Mouse (Mus musculus): ENCODE data around the gene Cldn34c2. TPM values are rescaled to one million over a fixed set of nuclear protein-coding genes. Genes with fewer than 3 reads are reported as not detected.
A peak's percentile ranks its signal among the peaks of the same experiment; 100 is the strongest.
"Not testable (repeated sequence)": the region's sequence is repeated elsewhere in the genome, so short reads cannot be mapped to it uniquely, and the experiment has no call there.

Gene Cldn34c2
- not detected in 2 replicates for polyA plus RNA-seq (2012; rRNA removed)
- polyA plus RNA-seq (2014; fragmentation: Nextera tagmentation; extraction: Ambion mirVana), result not detected in 2 replicates

DNA sequence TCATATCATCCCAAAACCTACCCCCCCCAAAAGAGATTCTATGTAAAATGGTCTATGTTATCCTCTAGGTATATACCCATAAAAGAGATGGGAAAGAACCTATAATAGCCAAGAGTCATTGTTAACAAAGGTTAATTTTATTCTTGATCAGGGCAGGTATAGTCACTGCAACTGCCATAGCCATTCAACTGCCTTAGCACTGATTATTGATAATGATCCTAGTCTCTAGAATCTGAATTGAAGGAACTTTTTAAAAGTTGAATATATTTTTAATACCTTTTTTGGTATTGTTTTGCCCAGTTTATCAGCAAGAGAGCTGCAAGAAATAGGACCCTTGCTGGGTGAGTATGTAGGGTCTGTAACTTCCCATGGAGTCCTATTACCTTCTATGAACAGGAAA lies at the start of gene Cldn34c2:
TSS of gene Cldn34c2 (plus strand) at position 301 of the 400 bp plus-strand sequence.
- not testable (repeated sequence) for H3K27me3 ChIP-seq (ENCODE audit: control insufficient read depth, insufficient read depth, low read length); H3K4me2 ChIP-seq (ENCODE audit: low read depth); H3K4me3 ChIP-seq (ENCODE audit: insufficient read depth in 1 of 2, low read depth in 2 of 2, low read length in 2 of 2); ATAC-seq (ENCODE audit: insufficient read depth); H3K27ac ChIP-seq; DNase-seq (ENCODE audit: low read depth in 3 of 3, low spot score in 3 of 3); H3K9me3 ChIP-seq (ENCODE audit: control insufficient read depth, low read length); H3K36me3 ChIP-seq (replicated peaks; ENCODE audit: control insufficient read depth, insufficient read depth, low read depth); H3K9ac ChIP-seq (replicated peaks); H3K4me1 ChIP-seq (replicated peaks; ENCODE audit: control insufficient read depth in 2 of 2, insufficient read depth in 2 of 2, low read length in 1 of 2)

- DNase-seq (ENCODE audit: low read depth in 3 of 3, low spot score in 3 of 3); H3K9ac ChIP-seq (replicated peaks); H3K9me3 ChIP-seq (ENCODE audit: control insufficient read depth, low read length); H3K36me3 ChIP-seq (replicated peaks; ENCODE audit: control insufficient read depth, insufficient read depth, low read depth); H3K4me1 ChIP-seq (replicated peaks; ENCODE audit: control insufficient read depth in 2 of 2, insufficient read depth in 2 of 2, low read length in 1 of 2); H3K27ac ChIP-seq; ATAC-seq (ENCODE audit: insufficient read depth); H3K4me2 ChIP-seq (ENCODE audit: low read depth); H3K27me3 ChIP-seq (ENCODE audit: control insufficient read depth, insufficient read depth, low read length); H3K4me3 ChIP-seq (ENCODE audit: insufficient read depth in 1 of 2, low read depth in 2 of 2, low read length in 2 of 2): not testable (repeated sequence)
- WGBS (ENCODE audit: insufficient replicate concordance), result 68% methylated on average over 13 of the region's 13 CpGs
Observed at GRCm38 (mm10) chrX:123551378-123551777, 30.1 kb upstream of the Cldn34c2 start.

DNA sequence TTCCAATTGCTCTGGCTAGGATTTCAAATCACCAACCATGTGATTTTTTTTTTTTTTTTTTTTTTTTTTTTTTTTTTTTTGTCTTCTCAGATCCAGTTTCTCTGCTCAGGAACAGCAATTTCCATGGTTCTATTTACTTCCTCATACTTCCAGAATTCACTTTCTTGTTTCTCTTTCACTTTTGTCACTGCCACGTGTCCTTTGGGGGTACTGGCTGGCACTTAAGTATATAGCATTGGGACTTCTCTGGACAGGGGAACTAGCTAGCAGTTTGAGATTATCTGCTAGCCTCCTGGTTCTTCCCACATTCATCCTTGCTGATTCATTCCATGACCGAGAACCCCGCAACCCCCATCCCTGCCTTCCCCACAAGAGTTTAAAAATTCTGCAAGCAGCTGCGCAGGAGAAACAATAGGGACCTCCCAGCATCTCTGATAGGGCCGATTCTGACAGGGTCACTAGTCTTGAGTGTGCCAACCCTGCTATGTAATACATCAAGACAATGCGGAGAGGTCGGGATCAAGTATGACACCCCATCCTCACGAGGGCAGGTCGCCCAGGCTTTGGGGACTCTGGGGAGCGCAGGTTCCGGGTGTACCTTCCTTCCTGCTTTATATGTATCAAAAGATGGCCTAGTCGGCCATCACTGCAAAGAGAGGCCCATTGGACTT lies 30.8 kb downstream of the Cldn34c2 start:
- peak; percentile 35; the same call in 1 of the 2 replicates for ATAC-seq (ENCODE audit: insufficient read depth)
- not testable (repeated sequence) for H3K27ac ChIP-seq; H3K9ac ChIP-seq (replicated peaks); H3K36me3 ChIP-seq (replicated peaks; ENCODE audit: control insufficient read depth, insufficient read depth, low read depth); H3K9me3 ChIP-seq (ENCODE audit: control insufficient read depth, low read length); H3K4me1 ChIP-seq (replicated peaks; ENCODE audit: control insufficient read depth in 2 of 2, insufficient read depth in 2 of 2, low read length in 1 of 2); H3K4me2 ChIP-seq (ENCODE audit: low read depth); H3K4me3 ChIP-seq (ENCODE audit: insufficient read depth in 1 of 2, low read depth in 2 of 2, low read length in 2 of 2); DNase-seq (ENCODE audit: low read depth in 3 of 3, low spot score in 3 of 3); H3K27me3 ChIP-seq (ENCODE audit: control insufficient read depth, insufficient read depth, low read length)
- WGBS (ENCODE audit: insufficient replicate concordance), result 63% methylated on average over 6 of the region's 12 CpGs

Other genes starting within 250 kb of the Cldn34c2 start
- gene Gm17467, start 123.1 kb downstream of the Cldn34c2 start, polyA plus RNA-seq (2012; rRNA removed), result not detected in 2 replicates
- gene Gm17467, start 123.1 kb downstream of the Cldn34c2 start, polyA plus RNA-seq (2014; fragmentation: Nextera tagmentation; extraction: Ambion mirVana), result not detected in 2 replicates
- not detected in 2 replicates for gene Cldn34c3, start 212.0 kb downstream of the Cldn34c2 start, polyA plus RNA-seq (2012; rRNA removed)
- not detected in 2 replicates for gene Cldn34c3, start 212.0 kb downstream of the Cldn34c2 start, polyA plus RNA-seq (2014; fragmentation: Nextera tagmentation; extraction: Ambion mirVana)